Mouse (Mus musculus): ENCODE measurements around the gene Cnbp. TPM values are rescaled to one million over a fixed set of nuclear protein-coding genes. Genes with fewer than 3 reads are reported as not detected.

Gene Cnbp
- polyA plus RNA-seq, 1 experiment = 123 TPM

GRCm38 (mm10) chr6:87799576-87799975, 51.3 kb downstream of the Cnbp start:
- WGBS = 85% methylated on average over 6 of the region's 6 CpGs
- Histone ChIP-seq H3K27ac (ENCODE audit: insufficient read depth, low read length) (no peak overlapping the region), H3K27me3 (ENCODE audit: control insufficient read depth, insufficient read depth, low read length) (no peaks in the 10 kb centered on the region), H3K36me3 (ENCODE audit: control insufficient read depth, insufficient read depth, low read length) (peaks cover 3% of the 10 kb centered on the region; the same call in 1 of the 2 replicates), H3K4me1 (ENCODE audit: control insufficient read depth, insufficient read depth, insufficient read length) (no peaks in the 10 kb centered on the region; the same call in 1 of the 2 replicates), H3K4me3 (ENCODE audit: extremely low read depth, insufficient read depth, insufficient read length) (no peak overlapping the region)
- DNase-seq (ENCODE audit: low read depth in 1 of 2, low spot score in 2 of 2) = no peak
- TF ChIP-seq POLR2A (IDR thresholded peaks at IDR 0.05; ENCODE audit: low read depth, low read length) (no peak), CTCF (IDR thresholded peaks at IDR 0.05; ENCODE audit: extremely low read depth, insufficient read depth, insufficient read length, insufficient replicate concordance) (no peak)

GRCm38 (mm10) chr6:87797321-87797720, 53.6 kb downstream of the Cnbp start:
- no peak for DNase-seq (ENCODE audit: low read depth in 1 of 2, low spot score in 2 of 2)
- no peak overlapping the region for H3K27ac ChIP-seq (ENCODE audit: insufficient read depth, low read length)
- peaks cover 7% of the 10 kb centered on the region for H3K36me3 ChIP-seq (ENCODE audit: control insufficient read depth, insufficient read depth, low read length)
- H3K4me3 ChIP-seq (ENCODE audit: extremely low read depth, insufficient read depth, insufficient read length) = no peak overlapping the region
- WGBS = 71% methylated on average over 2 of the region's 2 CpGs
- no peaks in the 10 kb centered on the region; the same call in 1 of the 2 replicates for H3K4me1 ChIP-seq (ENCODE audit: control insufficient read depth, insufficient read depth, insufficient read length)
- TF ChIP-seq CTCF (IDR thresholded peaks at IDR 0.05; ENCODE audit: extremely low read depth, insufficient read depth, insufficient read length, insufficient replicate concordance) (no peak), POLR2A (IDR thresholded peaks at IDR 0.05; ENCODE audit: low read depth, low read length) (no peak)
- no peaks in the 10 kb centered on the region for H3K27me3 ChIP-seq (ENCODE audit: control insufficient read depth, insufficient read depth, low read length)

DNA sequence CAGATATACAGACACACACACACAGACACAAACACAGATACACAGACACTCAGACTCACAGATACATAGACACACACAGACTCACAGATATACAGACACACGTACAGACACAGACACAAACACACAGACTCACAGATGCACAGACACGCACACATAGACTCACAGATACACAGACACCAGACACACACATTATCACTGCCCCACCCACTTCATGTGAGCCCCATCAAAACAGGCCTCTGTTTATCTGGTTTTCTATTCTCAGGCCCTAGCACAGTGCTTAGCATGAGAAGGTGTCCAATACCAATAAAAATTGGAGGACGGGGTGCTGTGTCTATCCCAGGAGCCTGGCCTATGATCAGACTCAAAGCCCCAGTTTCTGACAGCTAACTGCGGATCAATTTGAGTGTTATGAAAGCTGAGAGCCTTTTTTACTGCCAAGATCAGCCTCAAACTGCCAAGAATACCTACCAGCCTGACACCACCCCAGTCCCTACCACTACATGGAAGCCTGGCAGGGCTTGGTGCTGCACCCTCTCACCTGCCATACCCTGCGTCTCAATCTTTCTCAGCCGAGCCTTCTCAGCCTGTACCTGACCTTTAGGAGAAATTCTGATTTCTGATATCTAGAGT, 54.5 kb downstream of the Cnbp start:
- Histone ChIP-seq H3K27me3 (ENCODE audit: control insufficient read depth, insufficient read depth, low read length) (no peaks in the 10 kb centered on the region), H3K36me3 (ENCODE audit: control insufficient read depth, insufficient read depth, low read length) (peaks cover 12% of the 10 kb centered on the region), H3K4me1 (ENCODE audit: control insufficient read depth, insufficient read depth, insufficient read length) (no peaks in the 10 kb centered on the region; the same call in 1 of the 2 replicates), H3K4me3 (ENCODE audit: extremely low read depth, insufficient read depth, insufficient read length) (no peak overlapping the region), H3K27ac (ENCODE audit: insufficient read depth, low read length) (no peak overlapping the region)
- TF ChIP-seq POLR2A (IDR thresholded peaks at IDR 0.05; ENCODE audit: low read depth, low read length) (no peak), CTCF (IDR thresholded peaks at IDR 0.05; ENCODE audit: extremely low read depth, insufficient read depth, insufficient read length, insufficient replicate concordance) (no peak)
- 90% methylated on average over 6 of the region's 6 CpGs for WGBS
- DNase-seq (ENCODE audit: low read depth in 1 of 2, low spot score in 2 of 2) = no peak

DNA sequence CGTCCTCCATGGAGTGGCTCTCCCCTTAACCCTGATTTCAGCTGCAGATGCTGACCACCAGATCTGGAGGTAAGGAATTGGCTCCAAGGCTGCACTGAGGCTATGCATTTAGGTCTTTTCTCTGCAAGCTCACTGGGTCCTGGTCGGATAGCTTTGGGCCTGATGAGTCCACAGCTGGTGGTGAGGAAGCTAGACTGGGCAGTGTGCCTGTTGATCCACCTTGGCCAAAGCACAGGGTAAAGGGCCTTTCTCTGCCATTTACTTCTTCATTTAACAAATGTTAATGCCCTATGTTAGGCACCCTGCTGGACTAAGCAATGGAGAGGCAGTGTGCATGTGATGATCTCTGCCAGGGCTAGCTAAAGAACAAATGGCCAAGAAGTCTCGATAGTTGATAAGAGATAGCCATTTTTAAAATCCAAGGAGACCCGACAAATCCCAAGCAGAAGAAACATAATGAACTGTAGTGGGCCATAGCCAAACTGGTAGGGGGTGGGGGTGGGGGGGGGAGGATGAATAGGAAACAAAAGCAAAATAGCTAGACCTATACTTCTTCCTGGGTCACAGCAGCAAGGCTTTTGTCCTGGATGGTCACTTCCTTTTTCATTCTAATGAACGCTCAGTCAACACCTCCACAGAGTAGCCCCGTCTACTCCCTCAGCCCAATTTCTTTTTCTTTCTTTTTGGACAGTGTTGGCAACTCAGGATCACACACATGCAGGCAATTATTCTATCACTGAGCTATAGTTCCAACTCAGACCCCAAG, 55.3 kb downstream of the Cnbp start:
- Histone ChIP-seq H3K27me3 (ENCODE audit: control insufficient read depth, insufficient read depth, low read length) (no peaks in the 10 kb centered on the region), H3K27ac (ENCODE audit: insufficient read depth, low read length) (no peak overlapping the region), H3K4me3 (ENCODE audit: extremely low read depth, insufficient read depth, insufficient read length) (no peak overlapping the region), H3K36me3 (ENCODE audit: control insufficient read depth, insufficient read depth, low read length) (peaks cover 15% of the 10 kb centered on the region), H3K4me1 (ENCODE audit: control insufficient read depth, insufficient read depth, insufficient read length) (peaks cover 7% of the 10 kb centered on the region; the same call in 1 of the 2 replicates)
- no peak for DNase-seq (ENCODE audit: low read depth in 1 of 2, low spot score in 2 of 2)
- TF ChIP-seq POLR2A (IDR thresholded peaks at IDR 0.05; ENCODE audit: low read depth, low read length) (no peak), CTCF (IDR thresholded peaks at IDR 0.05; ENCODE audit: extremely low read depth, insufficient read depth, insufficient read length, insufficient replicate concordance) (no peak)
- WGBS = 89% methylated on average over 6 of the region's 6 CpGs

DNA sequence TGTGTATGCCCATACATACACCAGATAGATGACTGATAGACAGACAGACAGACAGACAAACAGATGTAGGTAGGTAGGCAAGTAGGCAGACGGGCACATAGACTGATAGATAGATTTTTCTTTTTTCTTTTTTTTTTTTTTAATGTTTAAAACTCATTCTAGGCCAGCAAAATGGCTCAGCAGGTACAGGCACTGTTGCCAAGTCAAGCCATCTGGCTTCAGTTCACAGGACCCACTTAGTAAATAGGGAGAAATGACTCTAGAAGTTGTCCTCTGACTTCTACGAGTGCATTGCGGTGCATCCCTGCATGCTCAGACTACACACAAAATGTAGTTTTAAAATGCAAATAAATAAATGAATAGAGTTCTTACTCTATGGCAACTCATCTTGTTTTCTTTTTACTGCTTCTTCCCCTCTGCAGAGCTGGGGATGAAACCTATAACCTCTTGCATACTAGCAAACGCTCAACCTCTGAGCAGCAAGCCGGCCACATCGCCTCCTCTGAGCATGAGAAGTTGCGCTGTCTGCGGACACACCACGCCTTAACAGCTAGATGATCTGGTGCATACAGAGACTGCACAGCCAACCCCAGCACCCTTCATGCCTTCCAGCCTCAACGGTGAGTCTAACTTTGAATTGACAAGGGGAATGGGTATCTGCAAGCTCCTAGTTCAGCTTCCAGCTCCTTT, 56.9 kb downstream of the Cnbp start:
- no peaks in the 10 kb centered on the region for H3K27me3 ChIP-seq (ENCODE audit: control insufficient read depth, insufficient read depth, low read length)
- H3K27ac ChIP-seq (ENCODE audit: insufficient read depth, low read length) = no peak overlapping the region
- no peak overlapping the region for H3K4me3 ChIP-seq (ENCODE audit: extremely low read depth, insufficient read depth, insufficient read length)
- peaks cover 15% of the 10 kb centered on the region for H3K36me3 ChIP-seq (ENCODE audit: control insufficient read depth, insufficient read depth, low read length)
- TF ChIP-seq CTCF (IDR thresholded peaks at IDR 0.05; ENCODE audit: extremely low read depth, insufficient read depth, insufficient read length, insufficient replicate concordance) (no peak), POLR2A (IDR thresholded peaks at IDR 0.05; ENCODE audit: low read depth, low read length) (no peak)
- peaks cover 14% of the 10 kb centered on the region for H3K4me1 ChIP-seq (ENCODE audit: control insufficient read depth, insufficient read depth, insufficient read length)
- no peak for DNase-seq (ENCODE audit: low read depth in 1 of 2, low spot score in 2 of 2)
- WGBS = 98% methylated on average over 10 of the region's 10 CpGs

Other genes starting within 250 kb of the Cnbp start
- 2.4 and 2.8 TPM in 2 replicates for gene Aplf, start 178.9 kb downstream of the Cnbp start, polyA plus RNA-seq (2012; rRNA removed)
- 2.0 and 3.1 TPM in 2 replicates for gene Efcc1, start 120.2 kb downstream of the Cnbp start, polyA plus RNA-seq (2012; rRNA removed)
- gene Gp9, start 73.0 kb downstream of the Cnbp start, polyA plus RNA-seq (2012; rRNA removed) = 70.5 and 104 TPM in 2 replicates
- 102 and 110 TPM in 2 replicates for gene Rab43, start 38.9 kb downstream of the Cnbp start, polyA plus RNA-seq (2012; rRNA removed)
- 0.73 and 1.3 TPM in 2 replicates for gene Gm45140, start 15.3 kb downstream of the Cnbp start, polyA plus RNA-seq (2012; rRNA removed)
- 17.8 and 31.4 TPM in 2 replicates for gene Isy1, start 12.3 kb downstream of the Cnbp start, polyA plus RNA-seq (2012; rRNA removed)
- 35.5 and 37.3 TPM in 2 replicates for gene Copg1, start 36.7 kb upstream of the Cnbp start, polyA plus RNA-seq (2012; rRNA removed)
- gene Hmces, start 62.8 kb upstream of the Cnbp start, polyA plus RNA-seq (2012; rRNA removed) = 16.3 and 19.1 TPM in 2 replicates
- 1.5 and 2.6 TPM in 2 replicates for gene H1fx, start 130.5 kb upstream of the Cnbp start, polyA plus RNA-seq (2012; rRNA removed)
- gene Rab7, start 194.2 kb upstream of the Cnbp start, polyA plus RNA-seq (2012; rRNA removed) = 76.4 TPM in 2 replicates
- gene Rpn1, start 233.4 kb upstream of the Cnbp start, polyA plus RNA-seq (2012; rRNA removed) = 85.9 and 94.1 TPM in 2 replicates

Data from spleen, adult 2 months (tissue).